Mouse (Mus musculus) MEL-GATA-1-ER (cell line): ENCODE data around the gene Zic4.

Source experiments
- DNase-seq: peaks from one replicate; pipeline ENCODE4 v3.0.0-alpha.2; 2012; ENCODE audit warnings: low read depth; ENCODE audit errors: extremely low read depth

Gene Zic4

DNA sequence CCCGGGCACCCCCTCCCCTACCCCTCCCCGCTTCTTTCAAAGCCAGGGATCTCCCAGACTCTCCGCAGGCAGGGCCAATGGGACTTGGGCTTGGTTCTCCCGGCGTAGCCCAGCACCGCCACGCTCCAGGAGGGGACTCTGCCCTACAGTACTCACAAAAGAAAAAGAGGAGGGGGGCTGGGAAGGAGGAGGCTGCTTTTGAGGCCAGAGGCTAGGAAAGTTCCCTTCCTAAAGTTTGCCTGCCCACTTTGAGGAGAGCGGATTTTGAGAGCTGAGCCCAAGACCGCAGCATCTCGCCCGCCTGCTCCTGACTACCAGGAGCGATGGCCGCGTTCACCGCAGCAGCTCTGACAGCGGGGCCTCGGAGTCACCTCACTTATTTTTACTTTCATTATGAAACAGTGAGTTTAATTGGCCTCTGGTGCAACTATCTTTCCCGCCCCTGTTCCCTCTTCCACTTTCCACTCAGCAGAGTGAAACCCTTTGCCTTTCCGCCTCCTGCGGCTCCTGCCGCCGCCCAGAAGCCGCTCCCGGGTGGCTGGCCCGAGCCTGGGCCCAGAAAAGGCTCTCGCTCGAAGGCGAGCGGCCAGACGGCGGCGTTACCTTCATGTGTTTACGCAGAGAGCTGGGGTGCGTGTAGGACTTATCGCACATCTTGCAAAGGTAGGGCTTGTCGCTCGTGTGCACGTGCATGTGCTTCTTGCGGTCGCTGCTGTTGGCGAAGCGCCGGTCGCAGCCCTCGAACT is at the start of gene Zic4:
Gene Zic4, plus strand, starts transcription at position 558 of the 746 bp plus-strand sequence.
- DNase-seq, result no peak

- no peak for DNase-seq
Measured at GRCm38 (mm10) chr9:91347591-91347990, 14.6 kb upstream of the Zic4 start.

GRCm38 (mm10) chr9:91348746-91349145 is 13.5 kb upstream of the Zic4 start:
- DNase-seq, result no peak

DNA sequence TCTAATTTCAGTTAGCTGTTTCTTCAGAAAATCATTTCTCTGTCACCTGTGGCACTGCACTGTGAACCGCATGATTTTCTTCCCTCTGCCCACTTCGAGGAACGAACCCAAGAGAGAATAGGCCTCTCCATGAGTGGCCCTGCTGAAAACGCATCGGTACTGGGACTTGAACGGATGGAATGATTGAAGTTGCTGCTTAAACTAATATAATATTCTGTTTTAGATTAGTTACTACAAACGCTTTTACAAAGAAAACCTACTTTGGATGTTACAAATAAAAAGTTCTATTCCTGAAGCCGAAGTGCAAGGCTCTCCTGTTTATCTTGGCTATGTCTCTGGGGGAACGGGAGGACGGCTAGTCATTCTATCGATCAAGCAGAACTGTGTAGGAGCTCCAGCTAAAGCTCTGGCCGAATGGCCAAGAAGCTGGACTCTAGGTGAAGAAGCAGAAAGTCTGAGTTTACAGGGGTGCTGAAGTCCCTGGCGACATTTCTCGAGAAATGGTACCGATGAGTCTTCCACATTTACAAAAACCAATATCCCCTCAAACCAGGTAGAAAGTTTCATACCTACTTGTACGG is 11.9 kb upstream of the Zic4 start:
- DNase-seq, result no peak

DNA sequence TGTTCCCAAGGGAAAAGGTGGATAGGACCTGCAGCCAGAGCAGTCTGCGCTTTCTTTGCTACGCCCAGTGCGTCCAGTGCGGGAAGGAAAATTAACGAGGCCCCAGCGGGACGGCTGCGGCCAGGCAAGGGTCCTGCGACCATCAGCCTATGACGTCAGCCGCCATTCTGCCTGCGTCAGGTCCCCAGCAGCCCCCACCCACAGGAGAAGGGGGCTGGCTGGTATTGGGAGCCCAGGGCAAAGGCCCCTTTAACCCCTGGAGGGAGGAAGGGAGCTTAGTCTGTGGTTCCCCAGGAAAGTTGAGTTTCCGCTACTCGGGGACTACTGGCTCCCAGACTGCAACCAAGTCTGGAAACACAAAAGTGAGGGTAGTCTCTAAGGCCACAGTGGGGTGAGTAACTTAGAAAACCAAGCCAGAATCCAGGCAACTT is 11.3 kb upstream of the Zic4 start:
- no peak for DNase-seq

GRCm38 (mm10) chr9:91351361-91351760 is 10.9 kb upstream of the Zic4 start:
- DNase-seq, result no peak

DNA sequence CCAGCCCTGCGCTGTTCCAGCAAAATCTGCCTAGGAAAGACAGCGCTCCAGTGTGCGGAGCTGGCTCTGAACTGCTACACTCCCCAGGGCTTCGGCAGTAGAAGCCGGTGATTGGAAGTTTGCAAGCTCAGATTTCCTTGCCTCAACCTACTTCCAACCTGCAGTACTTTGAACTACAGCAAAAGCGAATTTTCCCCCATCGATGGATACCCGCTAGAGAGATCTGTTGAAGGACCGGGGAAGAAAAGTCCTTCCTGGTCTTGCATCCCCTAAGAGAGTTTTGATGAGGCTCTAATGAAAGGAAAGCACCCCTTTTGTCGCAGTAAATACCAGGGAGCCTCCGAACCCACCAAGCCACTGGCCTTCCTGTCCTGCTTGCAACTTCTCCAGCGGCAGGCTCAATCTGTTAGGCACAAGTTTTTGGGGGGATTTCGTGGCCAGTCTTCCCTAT is 10.2 kb upstream of the Zic4 start:
- no peak for DNase-seq

- DNase-seq, result no peak
Measured at GRCm38 (mm10) chr9:91352786-91353185, 9.4 kb upstream of the Zic4 start.

- no peak for DNase-seq
Measured at GRCm38 (mm10) chr9:91353551-91354433, 8.4 kb upstream of the Zic4 start.

DNA sequence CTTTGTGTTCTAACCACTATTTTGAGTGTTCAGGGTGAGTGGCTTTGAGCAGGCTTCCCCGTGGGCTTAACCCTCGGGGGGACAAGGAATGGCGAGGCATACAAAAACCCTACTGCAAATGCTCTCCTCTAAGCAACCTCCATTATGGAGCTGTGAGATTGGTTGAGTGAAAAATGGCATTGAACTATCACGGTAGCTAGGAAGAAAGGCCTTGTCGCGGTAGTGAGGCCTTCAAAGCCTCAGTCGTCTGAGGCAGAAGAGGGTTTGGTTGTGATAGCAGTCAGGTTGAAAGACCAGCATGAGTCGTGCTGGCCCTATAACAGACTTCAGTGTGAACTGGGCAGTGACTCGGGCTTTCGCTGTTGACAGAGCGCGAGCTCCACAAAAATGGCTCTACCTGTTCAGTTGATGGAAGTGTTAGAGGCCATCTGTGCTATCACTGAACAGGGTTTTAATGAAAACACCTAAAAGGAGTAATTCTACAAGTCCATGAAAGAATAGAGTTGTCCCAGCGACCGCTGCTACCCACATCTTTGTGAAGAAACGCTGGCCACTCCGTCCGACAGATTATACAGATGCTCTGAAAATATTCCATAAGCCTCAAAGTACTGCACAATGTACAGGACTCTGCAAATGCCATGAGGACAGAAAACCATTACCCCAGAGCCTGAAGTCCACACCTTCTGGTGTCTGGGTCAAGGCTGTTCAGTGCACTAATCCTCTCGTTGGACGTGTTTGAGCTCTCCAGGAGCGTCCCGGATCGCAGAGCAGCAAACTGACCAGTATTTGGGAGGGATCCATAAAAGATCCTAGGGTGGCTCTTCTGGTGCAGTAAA is 7.6 kb upstream of the Zic4 start:
- no peak for DNase-seq

- no peak for DNase-seq
Measured at GRCm38 (mm10) chr9:91355270-91355589, 7.0 kb upstream of the Zic4 start.

DNA sequence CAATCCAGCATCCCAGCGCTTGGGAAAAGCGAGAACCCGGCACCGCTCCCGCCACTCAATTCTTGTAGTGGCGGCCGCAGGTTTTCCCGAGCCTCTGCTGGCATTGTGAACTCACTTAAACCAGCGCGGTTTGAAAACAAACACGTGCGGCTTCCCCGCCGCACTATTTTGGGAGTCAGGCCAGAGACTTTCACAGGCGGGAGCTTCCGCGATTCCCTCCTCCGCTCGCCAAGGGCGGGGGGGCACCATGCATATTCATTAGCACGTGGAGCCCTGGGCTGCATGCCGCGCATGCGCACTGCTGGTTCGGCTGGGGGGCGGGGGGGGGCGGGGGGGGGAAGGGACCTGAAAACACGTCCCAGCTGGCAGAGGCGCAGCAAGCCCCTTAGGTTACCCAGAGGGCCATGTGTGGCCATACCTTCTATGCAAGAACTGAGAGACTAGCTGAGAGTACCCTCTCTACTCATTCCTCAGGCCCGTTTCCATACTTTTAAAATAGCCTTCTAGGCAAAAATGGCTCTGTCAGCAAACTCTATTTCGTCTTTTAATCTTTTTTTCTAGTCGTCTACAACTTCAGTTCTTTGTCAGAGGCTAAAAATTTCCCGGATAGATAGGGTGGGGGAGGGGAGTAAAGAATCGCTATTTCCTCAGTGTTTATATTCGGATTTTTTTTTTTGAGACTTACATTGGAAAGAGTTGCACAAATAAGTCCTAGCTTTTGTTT is 6.4 kb upstream of the Zic4 start:
- no peak for DNase-seq

DNA sequence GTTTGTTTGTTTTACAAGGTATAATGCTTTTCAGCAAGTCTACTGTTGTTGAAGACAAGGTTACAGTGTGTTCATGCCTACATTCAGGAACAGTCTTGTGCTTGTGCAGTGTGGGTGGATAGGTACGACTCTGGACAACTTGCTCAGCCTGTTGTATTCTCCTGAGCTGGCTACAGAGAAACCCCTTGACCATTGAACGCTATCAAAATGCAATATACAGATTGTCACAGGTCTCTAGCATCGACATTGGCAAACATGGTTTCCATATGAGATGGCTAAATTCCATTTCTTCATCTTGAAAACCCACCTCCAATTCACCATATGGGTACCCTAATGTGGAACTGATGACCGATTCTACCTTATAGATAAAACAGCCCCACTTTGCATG is 5.9 kb upstream of the Zic4 start:
- DNase-seq, result no peak

DNA sequence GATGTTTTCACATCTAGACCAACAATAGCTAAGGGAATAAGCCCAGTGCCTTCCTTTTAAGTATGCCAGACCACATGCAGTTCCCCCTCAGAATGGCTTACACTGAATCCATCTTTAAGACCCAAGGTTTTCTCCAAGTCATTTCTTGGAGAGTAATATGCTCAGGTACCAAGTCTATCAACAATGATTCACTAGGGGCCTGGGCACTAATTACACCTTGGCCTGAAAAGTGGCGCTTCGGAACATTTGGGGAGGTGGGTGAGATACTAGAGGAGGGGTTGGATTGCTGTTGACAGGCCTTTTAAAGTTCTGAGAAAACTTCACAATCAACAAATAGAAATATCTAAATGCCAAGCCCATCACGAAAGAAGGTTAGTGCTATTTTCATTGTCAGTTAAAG is 4.9 kb upstream of the Zic4 start:
- DNase-seq, result no peak

DNA sequence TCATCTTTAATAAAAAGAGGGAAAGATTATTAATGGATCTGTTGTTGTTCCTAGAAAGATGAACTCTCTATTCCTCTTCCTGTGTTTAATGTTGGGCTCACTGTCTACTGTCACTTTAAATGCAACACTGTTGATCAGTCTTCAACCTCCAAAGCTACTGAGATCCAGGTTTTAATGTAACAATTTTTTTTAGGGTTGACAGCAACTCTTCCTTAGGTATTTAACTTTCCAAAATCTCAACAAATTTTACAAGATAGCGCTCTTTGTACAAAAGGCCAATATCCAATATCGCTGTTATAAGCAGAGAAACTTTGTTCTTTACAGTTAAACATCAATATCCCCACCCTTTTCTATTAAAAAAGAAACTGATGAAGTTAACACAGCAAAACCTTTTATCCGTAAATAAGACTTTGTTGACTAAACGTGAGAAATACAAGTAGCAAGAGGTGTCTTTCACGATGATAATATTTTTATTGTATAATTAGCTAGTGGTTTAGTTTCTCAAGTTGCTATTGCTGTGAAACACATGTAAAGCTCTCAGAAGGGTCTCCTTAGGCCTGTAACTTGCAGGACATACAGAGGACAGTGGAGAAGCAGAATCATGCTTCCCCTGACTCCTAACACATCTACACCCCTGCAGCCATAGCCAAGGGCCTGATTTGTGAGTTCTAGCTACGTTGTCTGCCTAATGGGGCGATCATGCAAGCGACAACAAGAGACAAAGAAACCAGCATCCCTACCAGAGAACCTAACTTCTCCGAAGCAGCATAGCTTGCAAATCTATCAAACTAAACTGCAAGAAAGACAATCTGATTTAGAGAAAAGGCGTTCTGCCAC is 3.1 kb upstream of the Zic4 start:
- no peak for DNase-seq

- DNase-seq, result no peak
Measured at GRCm38 (mm10) chr9:91360151-91361032, 1.8 kb upstream of the Zic4 start.

DNA sequence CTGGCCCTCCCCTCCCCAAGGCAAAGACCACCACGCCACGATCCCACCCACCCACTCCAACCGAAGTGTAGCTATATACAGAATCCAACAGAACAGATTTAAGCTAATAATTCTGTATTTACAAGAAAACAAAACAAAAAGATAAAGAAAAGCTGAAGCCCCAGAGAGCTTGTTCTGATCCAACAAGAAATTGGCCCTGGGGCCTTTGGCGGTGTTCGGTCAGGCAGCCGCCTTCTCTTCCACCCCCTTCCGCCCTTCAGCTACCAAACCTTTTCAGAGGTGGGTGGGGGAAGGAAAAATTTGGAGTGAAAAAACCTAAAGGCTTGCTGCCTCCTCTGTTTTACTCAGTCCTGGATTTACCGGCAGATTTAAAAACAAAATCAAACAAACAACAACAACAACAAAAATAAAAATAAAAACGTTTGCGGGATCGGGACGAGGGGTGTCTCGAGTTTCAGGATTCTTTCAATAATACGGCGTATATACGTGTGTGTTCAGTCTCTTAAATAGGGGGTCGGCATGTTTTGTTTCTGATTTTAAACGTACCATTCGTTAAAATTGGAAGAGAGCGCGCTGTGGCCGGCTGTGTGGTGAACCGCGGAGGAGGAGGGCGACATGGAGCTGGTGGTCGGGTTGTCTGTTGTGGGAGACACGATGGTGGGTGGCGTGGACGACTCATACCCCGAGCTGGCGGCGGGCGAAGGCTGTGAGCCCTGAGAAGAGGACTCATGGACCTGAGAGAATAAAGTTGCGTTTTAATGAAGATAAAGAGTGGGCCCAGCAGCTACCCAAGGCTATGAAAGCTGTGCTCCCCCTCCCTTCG is 969 bp upstream of the Zic4 start:
- DNase-seq, result no peak
